Mouse (Mus musculus): Measurements from ENCODE around the gene Cxcr6. TPM values are rescaled to one million over a fixed set of nuclear protein-coding genes. Genes with fewer than 3 reads are reported as not detected.

Cxcr6 gene
- total and polyA plus RNA-seq, 3 experiments, result 0.16 to 0.37 TPM; not detected in 1

GRCm38 (mm10) chr9:123851713-123852448 is 45.6 kb downstream of the Cxcr6 start, which contains the start of gene Fyco1:
Gene Fyco1 (minus strand): TSS chr9:123851899.
- peak within 1 kb of the TSS; percentile 95 for H3K27ac ChIP-seq
- TF ChIP-seq POLR2A (IDR thresholded peaks at IDR 0.05; ENCODE audit: insufficient read depth, low read depth, low read length) (peak; percentile 90), EP300 (IDR thresholded peaks at IDR 0.05; ENCODE audit: insufficient read depth, low read depth, low read length) (peak; percentile 80), CTCF (IDR thresholded peaks at IDR 0.05) (no peak)
- intact Hi-C loops (cut with DNase I), result loop anchor here (2.0 kb wide), 1 partner anchor 135 kb away; the partner anchor contains the start of gene Lztfl1
- H3K79me2 ChIP-seq (replicated peaks; ENCODE audit: control insufficient read depth, insufficient read depth, low read length), result no peaks in the 10 kb centered on the region; the same call in 1 of the 2 replicates
- under 1% methylated on average over 47 of the region's 47 CpGs for WGBS
- H3K4me1 ChIP-seq (ENCODE audit: control insufficient read depth, insufficient read depth, low read length), result peaks cover 4% of the 10 kb centered on the region
- no peaks in the 10 kb centered on the region for H3K27me3 ChIP-seq (ENCODE audit: control insufficient read depth, insufficient read depth, low read length)
- peaks cover 10% of the 10 kb centered on the region for H3K36me3 ChIP-seq (ENCODE audit: control insufficient read depth, insufficient read depth, low read length)
- DNase-seq, result peak; percentile 92 to 96
- peak within 1 kb of the TSS; percentile 83 for H3K4me3 ChIP-seq
- peak within 1 kb of the TSS; percentile 85 for H3K9ac ChIP-seq (ENCODE audit: low read depth, low read length)

GRCm38 (mm10) chr9:123852449-123853390 is 46.4 kb downstream of the Cxcr6 start:
- peak in 1 of 2 experiments; percentile 20 for DNase-seq
- peaks cover 4% of the 10 kb centered on the region for H3K4me1 ChIP-seq (ENCODE audit: control insufficient read depth, insufficient read depth, low read length)
- H3K9ac ChIP-seq (ENCODE audit: low read depth, low read length), result peak overlapping the region; percentile 27; the same call in 1 of the 2 replicates
- peak overlapping the region; percentile 59 for H3K4me3 ChIP-seq
- 57% methylated on average over 5 of the region's 5 CpGs for WGBS
- H3K36me3 ChIP-seq (ENCODE audit: control insufficient read depth, insufficient read depth, low read length), result peaks cover 10% of the 10 kb centered on the region
- H3K79me2 ChIP-seq (replicated peaks; ENCODE audit: control insufficient read depth, insufficient read depth, low read length), result no peaks in the 10 kb centered on the region; the same call in 1 of the 2 replicates
- H3K27me3 ChIP-seq (ENCODE audit: control insufficient read depth, insufficient read depth, low read length), result no peaks in the 10 kb centered on the region
- peak overlapping the region; percentile 57 for H3K27ac ChIP-seq
- no peak for TF ChIP-seq CTCF (IDR thresholded peaks at IDR 0.05)
- intact Hi-C loops (cut with DNase I), result no loop called here

- no peak overlapping the region for H3K4me3 ChIP-seq
- no peak for TF ChIP-seq CTCF (IDR thresholded peaks at IDR 0.05)
- TF ChIP-seq POLR2A (IDR thresholded peaks at IDR 0.05; ENCODE audit: insufficient read depth, low read depth, low read length), result no peak
- no peak for TF ChIP-seq EP300 (IDR thresholded peaks at IDR 0.05; ENCODE audit: insufficient read depth, low read depth, low read length)
- no peaks in the 10 kb centered on the region for H3K79me2 ChIP-seq (replicated peaks; ENCODE audit: control insufficient read depth, insufficient read depth, low read length)
- DNase-seq, result no peak
- H3K9ac ChIP-seq (ENCODE audit: low read depth, low read length), result no peak overlapping the region
- intact Hi-C loops (cut with DNase I), result no loop called here
- H3K4me1 ChIP-seq (ENCODE audit: control insufficient read depth, insufficient read depth, low read length), result peaks cover 2% of the 10 kb centered on the region
- WGBS, result 63% methylated on average over 2 of the region's 2 CpGs
- no peaks in the 10 kb centered on the region for H3K36me3 ChIP-seq (ENCODE audit: control insufficient read depth, insufficient read depth, low read length)
- H3K27me3 ChIP-seq (ENCODE audit: control insufficient read depth, insufficient read depth, low read length), result no peaks in the 10 kb centered on the region
- H3K27ac ChIP-seq, result no peak overlapping the region
Measured at GRCm38 (mm10) chr9:123856836-123857235, 50.6 kb downstream of the Cxcr6 start.

Other genes with a start within 250 kb of the Cxcr6 start
- not detected for gene Slc6a20b, start 173.9 kb upstream of the Cxcr6 start, total RNA-seq (2021)
- gene Slc6a20b, start 173.9 kb upstream of the Cxcr6 start, polyA plus RNA-seq (2012; rRNA removed), result 0.02 TPM in 1 of 2 replicates, not detected in the other
- under 1 TPM in 1 of 2 experiments, not detected in 1; 0.07 TPM for gene Ccr9, start 128.0 kb upstream of the Cxcr6 start, total RNA-seq (2021)
- gene Ccr9, start 128.0 kb upstream of the Cxcr6 start, polyA plus RNA-seq (2012; rRNA removed), result 0.20 and 0.21 TPM in 2 replicates
- gene Slc6a20a, start 127.6 kb upstream of the Cxcr6 start, total RNA-seq (2021), result not detected
- gene Slc6a20a, start 127.6 kb upstream of the Cxcr6 start, polyA plus RNA-seq (2012; rRNA removed), result 0.31 TPM in 1 of 2 replicates, not detected in the other
- gene Lztfl1, start 88.8 kb upstream of the Cxcr6 start, total RNA-seq (2021), result 10 to 100 TPM; 38.7 to 39.9 TPM
- gene Lztfl1, start 88.8 kb upstream of the Cxcr6 start, polyA plus RNA-seq (2012; rRNA removed), result 5.6 and 12.5 TPM in 2 replicates
- gene Fyco1, start 45.4 kb downstream of the Cxcr6 start, total RNA-seq (2021), result 100 to 1,000 TPM; 251 to 262 TPM
- 55.5 and 101 TPM in 2 replicates for gene Fyco1, start 45.4 kb downstream of the Cxcr6 start, polyA plus RNA-seq (2012; rRNA removed)
- gene Xcr1, start 55.6 kb downstream of the Cxcr6 start, total RNA-seq (2021), result not detected
- 0.14 and 0.32 TPM in 2 replicates for gene Xcr1, start 55.6 kb downstream of the Cxcr6 start, polyA plus RNA-seq (2012; rRNA removed)
- under 1 TPM; 0.48 to 0.89 TPM for gene Ccr1, start 162.2 kb downstream of the Cxcr6 start, total RNA-seq (2021)
- 0.96 and 1.8 TPM in 2 replicates for gene Ccr1, start 162.2 kb downstream of the Cxcr6 start, polyA plus RNA-seq (2012; rRNA removed)
- not detected for gene Ccr1l1, start 171.9 kb downstream of the Cxcr6 start, total RNA-seq (2021)
- not detected in 2 replicates for gene Ccr1l1, start 171.9 kb downstream of the Cxcr6 start, polyA plus RNA-seq (2012; rRNA removed)
- gene Ccr3, start 215.5 kb downstream of the Cxcr6 start, total RNA-seq (2021), result not detected
- 0.20 TPM in 1 of 2 replicates, not detected in the other for gene Ccr3, start 215.5 kb downstream of the Cxcr6 start, polyA plus RNA-seq (2012; rRNA removed)